Mouse (Mus musculus): Measurements from ENCODE around the gene Sim2. TPM values are rescaled to one million over a fixed set of nuclear protein-coding genes. Genes with fewer than 3 reads are reported as not detected.

Sim2 gene
- polyA plus RNA-seq, 1 experiment from 2014 or later = 0.05 TPM

DNA sequence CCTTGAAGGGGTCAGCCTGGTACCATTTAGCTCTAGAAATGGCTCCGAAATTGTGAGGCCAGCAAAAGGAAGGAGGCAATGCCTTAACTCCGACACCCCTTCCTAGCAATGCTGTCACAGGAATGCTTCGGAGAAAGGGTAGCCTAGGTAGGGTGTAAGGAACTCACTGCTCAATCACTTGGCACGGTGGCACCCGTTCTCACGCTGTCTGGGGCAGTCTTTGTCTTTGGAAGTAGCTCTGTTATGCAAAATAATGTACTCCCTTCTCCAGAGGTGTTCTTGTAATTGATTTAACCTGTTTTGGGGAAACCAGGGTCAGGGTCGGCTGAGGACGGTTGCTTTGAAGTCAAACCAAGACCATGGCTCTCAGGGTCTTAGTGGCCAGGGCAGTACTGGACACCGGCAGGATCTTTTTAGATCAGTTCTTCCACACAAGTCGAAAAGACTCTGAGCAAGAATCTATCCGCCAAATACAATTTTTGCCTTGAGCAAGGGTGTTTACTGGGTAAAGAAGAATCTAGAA, 3.6 kb downstream of the Sim2 start:
- Histone ChIP-seq H3K9me3 (replicated peaks) (no peaks in the 10 kb centered on the region), H3K36me3 (no peaks in the 10 kb centered on the region), H3K4me2 (no peak overlapping the region), H3K27me3 (peaks cover 97% of the 10 kb centered on the region), H3K4me3 (no peak overlapping the region), H3K4me1 (replicated peaks) (peaks cover 25% of the 10 kb centered on the region), H3K9ac (no peak overlapping the region), H3K27ac (no peak overlapping the region)
- ATAC-seq (replicated peaks; ENCODE audit: insufficient number of reproducible peaks, insufficient read depth, low FRiP score, low read depth) = no peak
- 6% methylated on average over 11 of the region's 11 CpGs for WGBS

DNA sequence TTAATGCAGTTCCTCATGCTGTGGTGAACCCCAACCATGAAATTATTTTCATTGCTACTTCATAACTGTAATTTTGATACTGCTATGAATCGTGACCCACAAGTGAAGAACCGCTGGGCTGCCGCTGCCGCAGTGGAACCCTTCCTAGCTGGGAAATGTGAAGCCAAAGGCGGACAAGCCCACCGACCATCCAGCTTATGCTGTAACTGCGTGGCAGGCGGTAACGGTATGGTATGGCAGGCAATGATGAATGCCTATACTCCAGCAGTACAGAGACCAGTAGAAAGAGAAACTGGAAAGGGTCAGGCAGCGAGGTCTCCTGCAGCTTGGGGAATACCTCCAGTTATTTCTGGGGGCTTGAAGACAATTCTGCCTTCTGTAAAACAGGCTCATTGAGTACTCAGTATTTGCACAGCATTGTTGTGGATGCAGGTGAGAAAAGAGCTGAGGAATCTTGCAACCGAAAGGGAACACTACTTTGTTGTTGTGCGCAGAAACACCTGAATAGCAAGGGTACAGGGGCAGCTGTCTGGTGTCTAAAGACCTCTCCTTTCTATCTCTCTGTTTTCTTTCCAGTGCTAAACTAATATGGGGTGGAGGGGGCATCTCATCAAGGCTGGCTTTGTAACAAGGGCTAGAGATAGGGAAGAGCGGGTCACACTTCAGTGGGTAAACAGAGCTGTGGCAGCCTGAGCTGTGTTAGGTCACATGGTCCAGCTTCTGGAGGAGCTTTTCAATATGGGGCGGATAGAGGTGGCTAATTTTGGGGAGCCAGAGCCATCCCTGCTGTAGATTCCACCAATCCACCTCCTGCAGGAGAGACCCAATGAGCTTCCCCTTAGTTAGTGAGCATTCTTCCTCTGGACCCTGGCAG, 4.3 kb downstream of the Sim2 start:
- no peak for ATAC-seq (replicated peaks; ENCODE audit: insufficient number of reproducible peaks, insufficient read depth, low FRiP score, low read depth)
- Histone ChIP-seq H3K9ac (no peak overlapping the region), H3K9me3 (replicated peaks) (no peaks in the 10 kb centered on the region), H3K27ac (no peak overlapping the region), H3K4me2 (no peak overlapping the region), H3K4me3 (no peak overlapping the region), H3K4me1 (replicated peaks) (peaks cover 28% of the 10 kb centered on the region), H3K27me3 (peaks cover 97% of the 10 kb centered on the region), H3K36me3 (no peaks in the 10 kb centered on the region)
- WGBS = 9% methylated on average over 14 of the region's 14 CpGs

DNA sequence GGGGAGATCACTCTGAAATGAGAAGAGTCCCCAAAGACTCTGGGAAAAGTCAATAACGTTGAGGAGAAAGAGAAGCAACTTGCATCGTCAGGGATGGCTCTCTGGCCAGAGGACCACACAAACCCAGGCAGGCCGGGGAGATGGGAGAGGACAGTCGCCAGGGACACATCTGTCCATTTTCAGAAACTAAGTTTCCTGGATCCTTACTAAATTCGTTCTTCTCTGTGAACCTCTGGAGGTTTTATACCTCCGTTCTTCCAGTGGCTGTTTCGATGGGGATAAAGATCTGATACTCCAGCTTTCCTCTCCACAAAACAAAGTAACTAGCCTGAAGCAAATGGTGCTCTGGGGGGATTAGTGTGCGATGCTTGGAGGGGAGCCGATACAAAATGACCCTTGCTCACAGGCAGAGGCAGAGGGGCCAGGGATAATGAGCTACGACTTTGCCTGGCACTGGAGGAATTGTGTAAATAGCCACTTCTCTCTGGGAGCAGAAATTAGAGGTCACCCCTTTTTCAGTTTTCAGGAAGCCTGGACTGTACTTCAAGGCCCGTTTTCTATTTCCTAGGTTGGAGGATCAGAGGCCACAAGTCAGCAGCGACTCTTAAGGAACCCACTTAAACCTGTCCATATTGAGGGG, 7.9 kb downstream of the Sim2 start:
- H3K36me3 ChIP-seq = no peaks in the 10 kb centered on the region
- H3K27ac ChIP-seq = no peak overlapping the region
- no peaks in the 10 kb centered on the region for H3K9me3 ChIP-seq (replicated peaks)
- H3K4me3 ChIP-seq = no peak overlapping the region
- no peak overlapping the region for H3K9ac ChIP-seq
- 4% methylated on average over 12 of the region's 12 CpGs for WGBS
- no peak for ATAC-seq (replicated peaks; ENCODE audit: insufficient number of reproducible peaks, insufficient read depth, low FRiP score, low read depth)
- H3K4me2 ChIP-seq = no peak overlapping the region
- H3K4me1 ChIP-seq (replicated peaks) = 0 out of 2 replicates have a peak, but pooled peaks cover 3% of the 10 kb centered on the region
- peaks cover 95% of the 10 kb centered on the region for H3K27me3 ChIP-seq

DNA sequence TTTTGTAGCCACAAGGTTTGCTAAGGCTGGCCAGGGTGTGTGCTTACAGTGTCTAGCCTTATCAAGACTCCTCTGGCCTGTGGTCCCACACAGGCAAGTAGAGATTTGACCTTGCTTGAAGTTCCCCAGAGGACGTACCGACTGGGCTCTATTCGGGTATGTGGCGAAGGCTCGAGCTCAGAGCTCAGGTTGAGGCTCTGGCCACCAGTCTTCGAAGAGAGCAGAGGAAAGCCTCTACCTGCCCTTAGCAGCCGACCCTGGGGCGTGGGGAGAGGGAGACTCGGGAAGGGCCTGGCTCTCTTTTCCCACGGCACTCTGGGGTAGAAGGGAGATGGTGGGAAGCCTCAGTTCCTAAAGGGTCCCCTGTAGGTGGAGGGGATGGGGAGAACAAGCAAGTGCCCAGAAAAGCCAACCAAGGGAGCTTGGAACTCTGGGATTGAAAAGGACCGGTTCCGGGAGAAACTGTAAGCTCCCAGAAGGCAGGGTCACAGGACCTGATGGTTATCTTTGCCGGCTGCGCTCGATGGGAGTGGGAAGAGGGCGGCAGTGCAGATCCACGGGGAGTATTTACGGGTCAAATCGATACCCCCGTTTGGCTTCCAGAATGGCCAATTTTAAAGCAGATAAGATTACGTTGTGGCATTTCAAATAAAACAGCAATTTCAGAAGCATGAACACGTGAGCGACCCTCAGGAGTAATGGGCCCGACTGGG, 8.6 kb downstream of the Sim2 start:
- Histone ChIP-seq H3K4me3 (no peak overlapping the region), H3K9ac (no peak overlapping the region), H3K4me1 (replicated peaks) (0 out of 2 replicates have a peak, but pooled peaks cover 3% of the 10 kb centered on the region), H3K27ac (no peak overlapping the region), H3K9me3 (replicated peaks) (no peaks in the 10 kb centered on the region), H3K36me3 (no peaks in the 10 kb centered on the region), H3K4me2 (no peak overlapping the region), H3K27me3 (peaks cover 95% of the 10 kb centered on the region)
- WGBS = 2% methylated on average over 24 of the region's 24 CpGs
- no peak for ATAC-seq (replicated peaks; ENCODE audit: insufficient number of reproducible peaks, insufficient read depth, low FRiP score, low read depth)

DNA sequence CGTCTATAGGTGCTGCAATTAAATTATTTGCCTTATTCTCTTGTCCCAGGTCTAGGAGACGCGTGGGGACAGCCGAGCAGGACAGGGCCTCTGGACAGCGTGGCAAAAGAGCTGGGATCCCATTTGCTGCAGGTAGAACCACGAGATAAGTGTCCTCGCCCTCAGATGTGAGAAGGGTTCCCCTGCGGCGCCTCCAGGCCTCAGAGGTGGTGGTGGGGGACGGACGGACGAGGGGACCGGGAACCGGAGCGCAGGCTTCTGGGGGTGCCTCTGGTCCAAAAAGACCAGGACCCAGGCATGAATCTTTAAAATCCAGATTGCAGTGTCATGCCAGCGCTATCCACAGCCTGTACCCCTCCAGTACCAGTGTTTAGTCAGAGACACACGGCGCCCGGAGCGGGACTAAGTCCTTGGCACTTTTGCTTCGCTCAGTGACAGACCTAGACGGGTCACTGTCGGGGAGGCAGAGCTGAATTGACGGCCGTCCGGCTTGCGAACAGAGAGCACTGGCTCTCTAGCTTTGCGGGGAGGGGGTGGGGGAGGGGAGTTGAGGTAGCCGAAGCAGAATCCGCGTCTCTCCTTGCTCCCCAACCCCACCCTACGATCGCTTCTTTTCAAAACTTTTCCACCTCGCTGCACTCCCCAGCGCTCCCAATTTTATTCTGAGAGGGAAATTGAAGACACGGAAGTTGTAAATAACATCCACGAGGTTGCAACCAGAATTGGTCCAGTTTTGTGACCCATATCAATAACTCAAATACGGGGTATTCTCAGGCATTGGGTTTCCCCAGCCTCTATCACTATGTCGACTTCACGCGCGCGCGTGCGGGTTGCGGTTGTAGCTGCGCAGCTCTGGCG, 9.7 kb downstream of the Sim2 start:
- no peak overlapping the region for H3K4me2 ChIP-seq
- 2% methylated on average over 48 of the region's 48 CpGs for WGBS
- no peak for ATAC-seq (replicated peaks; ENCODE audit: insufficient number of reproducible peaks, insufficient read depth, low FRiP score, low read depth)

DNA sequence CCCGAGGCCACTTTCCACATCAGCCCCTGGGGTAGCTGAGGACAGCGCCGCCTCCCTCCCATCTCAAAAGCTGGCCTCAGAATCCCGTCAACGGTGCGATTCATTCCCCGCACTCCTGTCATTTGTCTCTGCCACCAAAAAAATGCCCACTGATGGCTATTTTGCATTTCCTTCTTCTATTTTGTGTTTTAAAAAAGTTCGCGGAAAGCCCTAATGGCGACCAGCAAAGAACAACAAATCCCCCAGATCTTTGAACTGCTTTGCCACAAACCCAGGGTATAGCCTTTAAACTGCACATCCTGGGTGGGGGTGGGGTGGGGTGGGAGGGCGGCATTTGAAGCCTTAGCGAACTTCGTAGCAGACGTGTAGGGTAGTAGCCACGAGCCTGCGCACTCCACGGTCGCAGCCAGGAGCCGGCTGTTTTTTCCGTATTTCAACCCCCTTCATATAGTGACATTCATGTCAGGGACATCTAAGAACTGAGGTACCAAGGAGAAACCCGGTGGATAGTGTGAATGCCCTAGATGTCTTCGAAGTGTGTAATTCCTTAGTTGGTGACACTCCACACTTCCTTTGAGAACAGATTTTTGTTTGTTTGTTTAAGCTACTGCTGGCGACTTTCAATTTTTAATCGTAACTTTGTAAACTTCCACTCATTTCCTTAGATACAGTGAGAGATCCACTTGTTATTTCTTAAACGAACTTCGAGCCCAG, 10.5 kb downstream of the Sim2 start:
- H3K9me3 ChIP-seq (replicated peaks) = no peaks in the 10 kb centered on the region
- peaks cover 95% of the 10 kb centered on the region for H3K27me3 ChIP-seq
- H3K9ac ChIP-seq = no peak overlapping the region

More for the DNA sequence above, 9.7 kb downstream of the Sim2 start:
- H3K4me3 ChIP-seq = peak overlapping the region; percentile 1; the same call in 1 of the 2 replicates
- 0 out of 2 replicates have a peak, but pooled peaks cover 3% of the 10 kb centered on the region for H3K4me1 ChIP-seq (replicated peaks)
- H3K9me3 ChIP-seq (replicated peaks) = no peaks in the 10 kb centered on the region
- H3K36me3 ChIP-seq = no peaks in the 10 kb centered on the region
- H3K27me3 ChIP-seq = peaks cover 95% of the 10 kb centered on the region
- H3K9ac ChIP-seq = no peak overlapping the region
- no peak overlapping the region for H3K27ac ChIP-seq

DNA sequence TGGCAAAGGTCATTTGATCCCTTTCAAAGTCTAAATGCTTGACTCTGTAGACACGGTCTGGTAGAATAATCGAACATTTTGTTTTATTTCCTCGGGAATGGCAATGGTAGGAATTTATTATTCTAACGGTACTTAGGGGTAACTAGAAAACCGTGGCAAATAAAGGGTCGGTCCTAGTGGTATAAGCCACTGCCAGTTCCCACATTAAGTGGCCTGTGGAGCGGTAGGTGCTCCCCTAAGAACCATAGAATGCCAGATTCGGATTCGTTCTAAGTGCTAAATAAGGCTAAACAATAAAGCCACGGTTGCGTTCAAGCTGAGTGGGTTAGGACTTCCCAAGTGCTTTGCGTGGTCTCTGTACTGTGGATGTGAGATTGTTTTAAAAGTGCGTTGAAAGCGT, 11.7 kb downstream of the Sim2 start:
- Histone ChIP-seq H3K27me3 (peaks cover 92% of the 10 kb centered on the region), H3K4me1 (replicated peaks) (0 out of 2 replicates have a peak, but pooled peaks cover 3% of the 10 kb centered on the region), H3K27ac (no peak overlapping the region), H3K9me3 (replicated peaks) (no peaks in the 10 kb centered on the region), H3K36me3 (no peaks in the 10 kb centered on the region), H3K4me2 (no peak overlapping the region), H3K4me3 (no peak overlapping the region), H3K9ac (no peak overlapping the region)
- no peak for ATAC-seq (replicated peaks; ENCODE audit: insufficient number of reproducible peaks, insufficient read depth, low FRiP score, low read depth)
- WGBS = 5% methylated on average over 14 of the region's 14 CpGs

More for the DNA sequence above, 10.5 kb downstream of the Sim2 start:
- ATAC-seq (replicated peaks; ENCODE audit: insufficient number of reproducible peaks, insufficient read depth, low FRiP score, low read depth) = no peak
- peak overlapping the region; percentile 1; the same call in 1 of the 2 replicates for H3K4me3 ChIP-seq
- H3K27ac ChIP-seq = no peak overlapping the region
- WGBS = 2% methylated on average over 26 of the region's 26 CpGs
- no peak overlapping the region for H3K4me2 ChIP-seq
- H3K36me3 ChIP-seq = no peaks in the 10 kb centered on the region
- H3K4me1 ChIP-seq (replicated peaks) = 0 out of 2 replicates have a peak, but pooled peaks cover 3% of the 10 kb centered on the region

DNA sequence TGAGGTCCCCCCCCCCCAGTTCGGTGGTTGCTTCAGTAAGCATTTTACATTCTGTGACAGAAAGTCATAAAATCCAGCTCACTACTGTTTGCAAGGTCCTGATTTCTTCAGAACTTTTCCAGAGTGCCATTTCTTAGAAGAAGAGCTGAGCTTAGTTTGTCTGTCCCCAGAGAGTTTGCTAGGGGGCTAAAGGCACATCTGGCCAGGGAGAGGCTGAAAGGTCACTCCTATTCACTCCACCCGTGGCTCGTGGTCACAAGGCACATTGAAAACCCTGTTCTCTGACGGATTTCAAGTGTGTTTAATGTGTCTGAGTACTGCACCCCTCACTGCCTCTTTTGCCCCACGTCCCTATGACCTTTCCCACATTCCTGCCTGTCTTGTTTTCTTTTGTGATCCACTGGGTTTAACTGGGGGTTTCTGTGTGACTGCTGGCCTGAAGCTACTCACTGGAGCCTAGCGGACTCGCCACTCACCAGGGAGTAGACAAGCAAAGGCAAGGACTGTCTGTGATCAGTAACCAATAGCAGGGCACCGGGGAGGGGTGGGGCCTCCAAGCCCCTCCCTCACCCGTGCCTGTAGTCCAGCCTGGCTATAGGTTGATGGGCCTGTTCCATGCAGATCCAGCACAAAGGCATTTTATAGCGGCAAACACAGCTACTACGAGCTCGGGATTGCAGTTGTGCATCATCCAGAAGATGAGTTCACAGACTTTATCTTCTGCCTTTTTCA, 13.2 kb downstream of the Sim2 start:
- no peak overlapping the region for H3K4me2 ChIP-seq
- H3K4me3 ChIP-seq = no peak overlapping the region
- no peak overlapping the region for H3K27ac ChIP-seq
- H3K27me3 ChIP-seq = peaks cover 84% of the 10 kb centered on the region
- H3K9me3 ChIP-seq (replicated peaks) = no peaks in the 10 kb centered on the region
- H3K4me1 ChIP-seq (replicated peaks) = 0 out of 2 replicates have a peak, but pooled peaks cover 3% of the 10 kb centered on the region
- no peaks in the 10 kb centered on the region for H3K36me3 ChIP-seq
- WGBS = 14% methylated on average over 12 of the region's 12 CpGs
- no peak for ATAC-seq (replicated peaks; ENCODE audit: insufficient number of reproducible peaks, insufficient read depth, low FRiP score, low read depth)
- H3K9ac ChIP-seq = no peak overlapping the region

DNA sequence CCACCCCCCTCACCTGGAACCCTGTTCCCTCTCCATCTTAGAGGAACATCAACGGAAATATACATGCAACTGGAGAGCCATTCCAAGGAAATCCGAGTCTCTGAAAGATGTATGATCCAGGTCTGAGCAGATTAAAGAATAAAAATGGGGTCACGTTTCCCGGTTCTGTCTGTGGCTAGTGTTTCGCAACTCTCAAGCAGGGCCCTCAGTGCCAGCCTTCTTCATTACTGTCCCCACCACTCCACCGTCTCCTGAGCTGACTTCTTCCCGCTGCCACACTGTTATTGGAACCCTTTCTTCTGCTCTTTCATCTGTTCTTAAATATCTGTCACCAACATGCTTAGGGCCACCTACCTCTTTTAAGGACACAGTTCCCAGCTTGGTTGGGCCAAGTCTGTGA, 28.4 kb downstream of the Sim2 start:
- ATAC-seq (replicated peaks; ENCODE audit: insufficient number of reproducible peaks, insufficient read depth, low FRiP score, low read depth) = no peak
- H3K9ac ChIP-seq = no peak overlapping the region
- H3K9me3 ChIP-seq (replicated peaks) = no peaks in the 10 kb centered on the region
- WGBS = 77% methylated on average over 7 of the region's 7 CpGs
- peaks cover 31% of the 10 kb centered on the region for H3K27me3 ChIP-seq
- H3K4me2 ChIP-seq = no peak overlapping the region
- no peak overlapping the region for H3K4me3 ChIP-seq
- no peaks in the 10 kb centered on the region for H3K4me1 ChIP-seq (replicated peaks)
- no peaks in the 10 kb centered on the region for H3K36me3 ChIP-seq
- H3K27ac ChIP-seq = no peak overlapping the region
